Mouse (Mus musculus) kidney, postnatal 25 days (tissue): ENCODE measurements around the gene Speer4c.
"Not testable (repeated sequence)": the region's sequence is repeated elsewhere in the genome, so short reads cannot be mapped to it uniquely, and the experiment has no call there.

ENCODE experiments used
- DNase-seq, 2 experiments: peaks; one replicate each; pipeline ENCODE4 v3.0.0; 2021; ENCODE audit warnings: mixed read lengths in 2 of 2

The Speer4c gene

GRCm38 (mm10) chr5:15714171-15714570 is at the start of gene Speer4c:
TSS of gene Speer4c (minus strand) at chr5:15714271.
- not testable (repeated sequence) for DNase-seq

GRCm38 (mm10) chr5:15747478-15748255 is 33.6 kb upstream of the Speer4c start:
- DNase-seq = no peak

- no peak for DNase-seq
Observed at GRCm38 (mm10) chr5:15734097-15734867, 20.2 kb upstream of the Speer4c start.

GRCm38 (mm10) chr5:15702891-15703290 is 11.2 kb downstream of the Speer4c start:
- peak in 1 of 2 experiments; percentile 17 for DNase-seq

- not testable (repeated sequence) for DNase-seq
Observed at GRCm38 (mm10) chr5:15697719-15698118, 16.4 kb downstream of the Speer4c start.

GRCm38 (mm10) chr5:15691849-15692248 is 22.2 kb downstream of the Speer4c start:
- not testable (repeated sequence) for DNase-seq

GRCm38 (mm10) chr5:15690822-15691221 is 23.2 kb downstream of the Speer4c start:
- not testable (repeated sequence) for DNase-seq

- DNase-seq = not testable (repeated sequence)
Observed at GRCm38 (mm10) chr5:15689659-15690213, 24.3 kb downstream of the Speer4c start.

GRCm38 (mm10) chr5:15688874-15689658 is 25.0 kb downstream of the Speer4c start:
- not testable (repeated sequence) for DNase-seq

GRCm38 (mm10) chr5:15681301-15682035 is 32.6 kb downstream of the Speer4c start:
- DNase-seq = peak; percentile 73 to 82

- not testable (repeated sequence) for DNase-seq
Observed at GRCm38 (mm10) chr5:15679980-15680949, 33.8 kb downstream of the Speer4c start.

GRCm38 (mm10) chr5:15678907-15679306 is 35.2 kb downstream of the Speer4c start:
- not testable (repeated sequence) for DNase-seq

GRCm38 (mm10) chr5:15677750-15678149 is 36.3 kb downstream of the Speer4c start:
- not testable (repeated sequence) for DNase-seq

GRCm38 (mm10) chr5:15674429-15675244 is 39.4 kb downstream of the Speer4c start:
- DNase-seq = not testable (repeated sequence)

- not testable (repeated sequence) for DNase-seq
Observed at GRCm38 (mm10) chr5:15673989-15674388, 40.1 kb downstream of the Speer4c start.

- DNase-seq = not testable (repeated sequence)
Observed at GRCm38 (mm10) chr5:15670789-15671188, 43.3 kb downstream of the Speer4c start.

GRCm38 (mm10) chr5:15663847-15664246 is 50.2 kb downstream of the Speer4c start:
- DNase-seq = peak in 1 of 2 experiments; percentile 26
